Mouse (Mus musculus) retina, embryonic 14.5 days (tissue): ENCODE measurements around the gene Dnajb2.

Experiments used
- DNase-seq: peaks from one replicate; pipeline ENCODE4 v3.0.0-alpha.2; 2015; ENCODE audit warnings: low spot score

Dnajb2 gene

GRCm38 (mm10) chr1:75251112-75251970, 15.1 kb downstream of the Dnajb2 start:
- DNase-seq, result peak; percentile 81

DNA sequence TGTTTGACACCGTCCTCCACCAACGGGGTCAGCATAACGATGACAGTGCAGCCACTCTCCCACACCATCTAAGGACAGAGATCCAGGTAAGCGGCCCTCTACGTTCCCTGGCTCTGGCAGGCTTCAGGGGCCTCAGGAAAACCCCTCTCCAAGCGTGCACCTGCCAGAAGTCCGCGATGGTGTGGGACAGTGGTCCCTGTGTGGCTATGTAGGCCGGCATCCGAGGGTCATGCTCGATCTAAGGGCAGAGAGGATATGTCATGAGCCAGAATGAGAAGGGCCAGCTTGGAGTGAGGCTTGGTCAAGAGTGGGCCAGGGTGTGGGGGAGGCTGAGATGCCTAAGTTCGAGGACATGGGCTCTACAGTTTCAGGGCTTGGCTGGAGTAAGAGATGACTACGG, 16.1 kb downstream of the Dnajb2 start:
- DNase-seq, result no peak

- DNase-seq, result no peak
Measured at GRCm38 (mm10) chr1:75253029-75253428, 16.8 kb downstream of the Dnajb2 start.

DNA sequence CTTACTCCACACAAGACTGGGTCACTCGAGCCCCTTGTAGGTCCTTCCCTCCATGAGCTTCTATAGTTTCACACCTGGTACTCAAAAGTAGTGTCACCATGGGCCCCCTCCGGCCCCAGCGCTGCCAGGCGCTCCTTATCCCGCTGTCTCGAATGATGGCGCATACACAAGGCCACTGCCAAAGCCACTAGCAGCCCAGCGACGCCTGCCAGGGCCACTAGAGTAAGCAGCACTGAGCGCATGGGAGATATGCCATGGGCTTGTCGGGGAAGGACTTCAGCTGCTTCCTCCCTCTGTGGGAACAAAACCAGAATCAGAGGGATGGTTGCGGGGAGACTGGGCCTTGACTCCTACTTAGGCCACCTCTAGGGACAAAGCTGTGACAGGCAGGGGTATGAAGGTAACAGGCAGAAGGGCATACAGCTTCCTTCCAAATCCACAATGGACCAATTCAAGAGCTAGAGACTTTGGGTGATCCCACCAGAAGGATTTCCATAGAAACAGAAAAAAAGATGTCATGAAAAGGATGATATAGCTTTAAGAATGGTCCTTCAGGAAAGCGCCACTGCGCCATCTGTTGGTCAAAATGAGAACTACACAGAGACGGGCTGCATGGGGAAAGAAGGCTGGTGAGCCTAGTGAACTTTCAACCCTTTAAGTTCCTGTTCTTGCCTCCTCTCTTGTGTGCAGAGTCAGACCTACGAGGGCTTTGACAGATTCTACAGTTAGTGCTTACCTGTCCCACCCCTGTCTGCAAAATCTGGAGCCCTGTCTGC, 17.8 kb downstream of the Dnajb2 start:
- peak; percentile 91 for DNase-seq

DNA sequence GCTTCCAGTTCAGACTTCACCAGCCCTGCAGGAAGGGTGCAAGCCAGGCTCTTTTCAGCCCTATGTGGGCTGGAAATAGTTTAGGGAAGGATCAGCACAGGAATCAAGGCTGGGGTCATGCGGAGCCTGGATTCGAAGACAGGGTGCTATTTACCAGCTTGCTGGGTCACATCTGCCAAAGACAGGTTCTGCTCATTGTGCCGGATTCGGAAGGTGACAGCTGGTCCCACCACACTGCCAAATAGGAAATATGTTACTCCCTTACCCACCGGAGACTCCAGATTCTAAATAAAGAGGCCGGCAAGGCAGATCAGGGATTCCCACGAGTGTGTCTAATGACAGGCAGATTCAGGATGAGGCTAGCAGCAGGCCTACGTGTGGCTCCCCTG, 18.4 kb downstream of the Dnajb2 start:
- no peak for DNase-seq

- DNase-seq, result no peak
Measured at GRCm38 (mm10) chr1:75255516-75256046, 19.4 kb downstream of the Dnajb2 start.

- no peak for DNase-seq
Measured at GRCm38 (mm10) chr1:75261278-75261677, 25.1 kb downstream of the Dnajb2 start.

DNA sequence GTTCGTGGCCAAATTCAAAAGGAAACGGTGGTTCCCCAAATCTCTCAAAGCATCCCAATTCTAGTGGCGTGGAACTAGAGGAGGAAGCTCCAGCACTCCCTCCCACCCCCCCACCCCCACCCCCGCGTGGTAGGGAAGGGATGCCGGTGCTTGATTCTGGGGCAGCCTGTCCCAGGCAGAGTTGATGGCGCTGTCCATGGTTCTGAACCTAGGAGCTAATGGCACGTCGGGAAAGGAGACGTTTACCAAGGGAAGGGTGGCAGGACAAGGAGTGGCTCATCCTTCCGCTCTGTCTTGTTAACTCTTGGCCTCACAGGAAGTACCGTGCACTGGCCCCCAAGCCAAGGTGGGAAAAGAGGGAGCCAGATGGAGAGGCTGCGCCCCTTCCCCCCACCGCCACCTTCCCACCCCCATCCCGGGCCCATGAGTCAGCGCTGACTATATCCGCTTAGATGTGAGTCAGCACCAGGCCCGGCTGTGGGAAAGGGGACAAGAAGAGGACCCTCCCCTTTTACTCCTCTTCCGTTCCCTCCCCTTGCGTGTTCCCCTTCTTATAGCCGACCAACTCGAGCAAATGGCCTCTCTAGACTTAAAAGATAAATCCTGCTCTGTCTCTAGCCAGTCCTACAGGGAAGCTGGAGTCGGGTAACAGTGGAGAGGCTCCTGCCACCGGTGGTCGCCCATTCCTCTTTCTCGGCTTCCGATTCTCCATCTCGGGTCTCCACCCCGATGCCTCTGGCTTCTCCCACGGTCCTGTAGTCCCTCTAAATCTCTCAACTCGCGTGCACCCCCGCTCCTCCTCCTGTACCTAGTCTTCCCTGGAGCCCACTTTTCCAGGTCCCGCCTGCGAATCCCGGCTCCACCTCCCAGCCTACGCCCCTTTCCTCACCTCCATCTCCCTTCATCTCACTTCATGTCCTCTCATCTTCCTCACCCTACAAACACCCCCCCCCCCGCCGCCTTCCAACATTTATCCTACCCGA, 27.1 kb downstream of the Dnajb2 start:
- DNase-seq, result peak; percentile 78

GRCm38 (mm10) chr1:75264091-75264880, 28.1 kb downstream of the Dnajb2 start, which contains the start of gene Ptprn:
Ptprn (minus strand) TSS chr1:75264502.
- DNase-seq, result peak; percentile 53

GRCm38 (mm10) chr1:75277195-75278188, 41.3 kb downstream of the Dnajb2 start:
- DNase-seq, result peak; percentile 74

GRCm38 (mm10) chr1:75278228-75278627, 42.0 kb downstream of the Dnajb2 start, which contains the start of gene Resp18:
Resp18 (minus strand) TSS chr1:75278415.
- DNase-seq, result peak; percentile 29

DNA sequence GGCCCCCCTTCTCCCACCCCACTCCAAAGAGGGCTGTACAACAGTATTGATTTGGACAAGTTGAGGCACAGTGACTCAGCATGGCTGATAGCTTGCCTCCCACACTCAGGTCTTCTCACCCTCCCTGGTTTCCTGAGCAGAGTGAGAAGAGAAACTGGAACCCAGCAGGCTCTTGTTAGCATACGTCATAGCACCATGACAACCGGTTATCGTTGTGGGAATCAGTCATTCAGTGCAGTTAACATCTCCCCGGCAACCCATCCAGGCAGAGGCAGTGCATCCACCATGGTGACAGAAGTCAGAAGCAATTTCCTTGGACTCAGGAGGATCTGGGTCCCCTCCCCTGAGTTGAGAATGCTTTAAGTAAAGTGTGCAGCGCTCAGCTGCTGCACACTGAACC, 46.8 kb downstream of the Dnajb2 start:
- no peak for DNase-seq

DNA sequence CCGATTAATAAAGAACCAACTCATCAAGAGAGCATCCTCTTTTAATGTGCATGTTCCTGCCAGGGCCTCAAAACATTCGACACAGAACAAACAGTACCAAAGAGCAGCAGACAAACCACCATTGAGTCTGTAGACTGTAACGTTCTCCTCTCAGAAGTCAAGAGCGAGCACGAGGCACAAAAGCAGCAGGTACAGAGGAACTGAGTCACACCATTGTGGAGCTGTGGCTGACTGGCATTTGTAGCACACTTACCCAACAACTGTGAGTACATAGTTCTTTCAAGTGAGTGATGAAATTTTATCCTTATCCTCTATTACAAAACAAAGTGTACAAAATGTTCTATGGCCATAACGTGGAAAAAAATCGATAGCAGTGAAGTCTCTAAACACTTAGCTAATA, 48.7 kb downstream of the Dnajb2 start:
- no peak for DNase-seq

DNA sequence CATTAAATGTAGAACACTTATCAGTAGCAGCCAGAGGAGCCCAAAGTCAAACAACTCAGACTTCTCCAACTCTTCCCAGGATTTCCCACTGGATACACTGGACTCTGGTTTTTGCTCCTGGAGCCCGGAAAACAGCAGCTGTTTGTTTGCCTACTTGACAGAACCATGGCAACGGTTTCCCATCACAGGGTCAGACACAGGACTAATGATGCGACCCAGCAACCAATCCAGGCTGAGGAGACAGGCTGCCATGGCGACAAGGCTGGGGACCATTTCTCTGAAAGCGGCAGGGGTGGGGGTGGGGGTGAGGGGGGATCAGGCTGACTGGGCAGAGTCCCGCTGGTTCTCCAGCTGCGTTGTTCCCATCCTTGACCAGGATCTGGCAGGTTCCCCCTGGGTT, 53.2 kb downstream of the Dnajb2 start:
- peak; percentile 79 for DNase-seq

GRCm38 (mm10) chr1:75289888-75290431, 53.8 kb downstream of the Dnajb2 start:
- DNase-seq, result no peak

DNA sequence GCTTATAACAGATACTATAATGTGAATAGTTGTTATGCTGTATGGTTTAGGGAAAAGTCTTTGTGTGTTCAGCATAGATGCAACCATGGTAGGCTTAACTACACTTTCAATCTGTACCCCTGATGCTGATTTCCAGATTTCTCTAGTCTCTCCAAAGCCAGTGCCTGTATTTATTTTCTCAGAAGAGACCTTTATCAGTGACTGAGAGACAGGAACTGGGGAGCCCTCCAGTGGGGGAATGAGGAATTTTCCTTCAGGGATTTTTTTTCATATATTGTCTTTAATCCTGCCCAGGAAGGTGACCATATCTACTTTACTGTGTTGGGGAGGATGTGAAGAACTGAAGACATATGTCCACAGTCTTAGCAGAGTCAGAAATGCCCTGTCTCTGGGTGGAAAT, 54.4 kb downstream of the Dnajb2 start:
- DNase-seq, result peak; percentile 78

DNA sequence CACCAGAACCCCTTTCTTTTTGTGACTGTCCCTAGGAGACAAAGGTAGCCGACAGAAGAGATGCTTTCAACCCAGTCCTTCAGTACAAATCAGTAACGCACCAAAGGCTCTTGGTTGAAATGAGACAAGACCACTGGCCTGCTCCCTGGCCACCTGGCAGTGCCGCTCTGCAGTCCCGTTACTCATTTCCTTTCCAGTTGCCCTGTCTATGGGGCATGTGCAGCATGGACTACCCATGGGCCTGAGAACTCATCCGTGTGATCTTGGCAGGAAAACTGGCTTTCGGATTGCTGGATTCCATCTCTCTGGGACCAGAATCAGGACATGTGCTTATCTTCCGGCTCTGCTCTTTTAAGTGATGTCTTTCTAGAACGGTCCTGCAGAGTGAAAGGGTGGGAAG, 55.1 kb downstream of the Dnajb2 start:
- no peak for DNase-seq

DNA sequence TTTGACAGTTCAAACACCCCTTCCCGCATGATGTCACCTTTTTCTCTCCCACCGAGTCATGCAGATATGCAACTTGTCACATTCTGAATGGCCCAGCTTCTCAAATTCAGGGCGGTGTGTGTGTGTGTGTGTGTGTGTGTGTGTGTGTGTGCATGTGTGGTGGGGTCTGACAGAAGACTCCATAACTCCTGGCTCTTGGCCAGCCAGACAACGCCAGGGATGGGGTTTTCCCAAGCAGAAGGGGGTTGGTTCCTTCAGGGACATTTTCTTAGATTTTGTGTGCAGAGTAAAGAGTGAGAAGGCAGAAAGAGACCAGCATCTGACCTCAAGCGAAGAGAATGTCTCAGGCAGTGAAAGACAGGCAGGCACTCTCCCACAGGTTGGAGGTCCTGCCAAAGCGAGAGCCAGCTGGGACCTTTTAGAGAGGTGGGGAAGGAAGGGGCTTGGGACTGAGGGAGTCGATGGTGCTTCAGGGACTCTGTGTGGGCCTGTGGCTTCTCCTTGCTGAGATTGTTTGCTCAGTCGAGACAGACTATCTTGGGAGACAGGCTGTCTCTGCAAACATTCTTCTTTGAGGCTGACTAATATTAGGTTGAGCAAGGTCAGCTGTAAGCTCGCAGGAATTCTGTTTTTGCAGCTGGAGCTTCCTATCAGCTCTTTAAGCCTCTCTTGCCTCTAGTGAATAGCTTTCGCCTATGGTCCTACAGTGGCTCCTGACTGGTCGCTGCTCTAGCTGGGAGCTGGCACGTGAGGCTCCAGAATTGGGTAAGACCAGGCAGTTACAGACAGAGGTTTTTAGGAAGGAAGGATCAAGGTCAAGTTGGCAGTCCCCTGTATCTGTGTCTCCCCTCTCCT, 56.5 kb downstream of the Dnajb2 start:
- no peak for DNase-seq
